Mouse (Mus musculus) stomach, embryonic 15.5 days (tissue): ENCODE results near the gene Zyx. TPM values are rescaled to one million over a fixed set of nuclear protein-coding genes. Genes with fewer than 3 reads are reported as not detected.
A peak's percentile ranks its signal among the peaks of the same experiment; 100 is the strongest.

Experiments used
- ATAC-seq: fragments of 200-750 bp; cut with Nextera tagmentation; 2 replicates; pipeline ENCODE4 v1.8.0; 2017; ENCODE audit warnings: low read depth, moderate number of reproducible peaks, moderate TSS enrichment; ENCODE audit not compliant: insufficient read depth, low FRiP score
- H3K27ac ChIP-seq: fragments of 300-500 bp; sonication (generic); 2 replicates; pipeline ENCODE4 v1.5.1; 2015; ENCODE audit warnings: mild to moderate bottlenecking, inconsistent platforms
- H3K27me3 ChIP-seq: fragments of 300-500 bp; sonication (generic); replicated peaks from 2 replicates; pipeline ENCODE4 v1.6.1; 2015; ENCODE audit warnings: inconsistent platforms
- H3K36me3 ChIP-seq: fragments of 300-500 bp; sonication (generic); 2 replicates; pipeline ENCODE4 v1.6.1; 2015; ENCODE audit warnings: inconsistent platforms
- H3K4me1 ChIP-seq: fragments of 300-500 bp; sonication (generic); 2 replicates; pipeline ENCODE4 v1.6.1; 2015; ENCODE audit warnings: inconsistent platforms
- H3K4me2 ChIP-seq: fragments of 300-500 bp; sonication (generic); 2 replicates; pipeline ENCODE4 v1.6.1; 2015; ENCODE audit warnings: mild to moderate bottlenecking, inconsistent platforms
- H3K4me3 ChIP-seq: fragments of 300-500 bp; sonication (generic); replicated peaks from 2 replicates; pipeline ENCODE4 v1.5.1; 2015; ENCODE audit warnings: inconsistent platforms
- H3K9ac ChIP-seq: fragments of 300-500 bp; sonication (generic); 2 replicates; pipeline ENCODE4 v1.6.1; 2015; ENCODE audit warnings: inconsistent platforms
- H3K9me3 ChIP-seq: fragments of 300-500 bp; sonication (generic); 2 replicates; pipeline ENCODE4 v1.6.1; 2016; ENCODE audit warnings: inconsistent platforms
- WGBS: fragments of 180-500 bp; shearing (Covaris S2); methylation state at CpG from one replicate; pipeline ENCODE4 v1.1.7; 2015; 5-methylcytosine and 5-hydroxymethylcytosine counted together
- polyA plus RNA-seq: library from polyadenylated mRNA; unstranded; fragments of >200 nt; fragmentation: Nextera tagmentation; extraction: Ambion mirVana; gene quantifications from 2 replicates; pipeline ENCODE4 v1.2.1, GENCODE M21; 2015

The Zyx gene
- polyA plus RNA-seq = 96.9 and 105 TPM in 2 replicates

DNA sequence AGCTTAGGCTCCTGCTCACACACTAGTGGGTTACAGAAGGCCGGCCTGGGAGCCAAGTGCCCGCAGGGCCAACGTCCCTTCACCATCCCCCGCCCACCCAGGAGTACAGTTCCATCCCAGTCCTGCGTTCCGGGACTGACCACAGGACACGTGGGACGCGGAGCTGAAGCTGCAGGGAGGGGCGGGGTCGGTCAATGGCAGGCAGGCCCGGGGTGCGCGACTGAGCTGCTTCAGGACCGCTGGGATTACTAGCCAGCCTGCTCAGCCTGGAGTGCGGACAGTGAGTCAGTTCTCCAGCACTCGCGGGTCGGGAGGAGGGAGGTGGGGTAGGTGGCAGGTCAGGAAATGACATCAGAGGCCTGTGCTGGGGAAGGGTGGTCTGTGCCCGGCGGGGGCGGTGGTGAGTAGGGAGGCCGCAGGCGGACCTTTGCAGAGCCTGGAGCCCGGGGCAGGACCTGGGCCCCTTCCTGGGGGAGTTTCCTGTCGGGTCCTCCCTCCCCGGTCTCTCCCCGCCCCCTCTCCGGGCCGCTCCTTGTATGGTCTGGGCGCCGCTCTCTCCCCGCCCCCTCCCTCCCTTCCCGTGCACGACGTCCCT is at the start of gene Zyx:
Gene Zyx, plus strand, starts transcription at position 205 of the 595 bp plus-strand sequence.
- Histone ChIP-seq H3K9me3 (no peaks in the 10 kb centered on the region), H3K4me3 (peak within 1 kb of the TSS; percentile 84), H3K36me3 (no peaks in the 10 kb centered on the region; the same call in 1 of the 2 replicates), H3K9ac (peak within 1 kb of the TSS; percentile 83), H3K27me3 (no peaks in the 10 kb centered on the region), H3K27ac (peak within 1 kb of the TSS; percentile 97), H3K4me1 (peaks cover 38% of the 10 kb centered on the region), H3K4me2 (peak within 1 kb of the TSS; percentile 75)
- under 1% methylated on average over 25 of the region's 36 CpGs for WGBS
- peak; percentile 93 for ATAC-seq

DNA sequence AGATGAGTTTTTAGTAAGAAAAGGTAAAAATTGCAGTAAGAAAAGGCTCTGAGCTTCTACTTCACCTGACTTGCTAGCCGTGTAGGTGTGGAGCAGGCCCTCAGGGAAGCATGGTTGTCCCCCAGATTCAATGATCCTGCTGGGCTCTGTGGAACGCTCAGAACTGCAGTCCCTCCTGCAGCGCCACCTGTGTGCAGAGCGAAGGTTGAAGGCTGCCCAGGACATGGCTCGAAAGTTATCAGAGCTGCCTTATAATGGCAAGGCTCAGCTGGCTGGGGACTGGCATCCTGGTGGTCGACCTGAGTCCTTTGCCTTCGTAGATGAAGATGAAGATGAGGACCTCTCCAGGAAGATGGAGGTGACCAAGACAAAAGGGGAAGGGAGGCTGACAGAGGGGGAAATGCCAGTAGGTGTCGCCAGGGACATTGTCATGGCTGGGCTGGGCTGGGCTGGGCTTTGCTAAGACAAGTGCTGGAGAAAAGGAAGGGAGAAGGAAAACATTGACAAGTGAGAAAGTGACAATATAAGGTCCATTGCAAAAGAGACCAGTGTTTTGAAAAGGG is 39.5 kb upstream of the Zyx start:
- WGBS = 43% methylated on average over 8 of the region's 8 CpGs
- Histone ChIP-seq H3K9me3 (no peaks in the 10 kb centered on the region), H3K27me3 (no peaks in the 10 kb centered on the region), H3K4me2 (no peak overlapping the region), H3K36me3 (no peaks in the 10 kb centered on the region), H3K4me1 (no peaks in the 10 kb centered on the region), H3K27ac (no peak overlapping the region), H3K9ac (no peak overlapping the region), H3K4me3 (no peak overlapping the region)
- no peak for ATAC-seq

DNA sequence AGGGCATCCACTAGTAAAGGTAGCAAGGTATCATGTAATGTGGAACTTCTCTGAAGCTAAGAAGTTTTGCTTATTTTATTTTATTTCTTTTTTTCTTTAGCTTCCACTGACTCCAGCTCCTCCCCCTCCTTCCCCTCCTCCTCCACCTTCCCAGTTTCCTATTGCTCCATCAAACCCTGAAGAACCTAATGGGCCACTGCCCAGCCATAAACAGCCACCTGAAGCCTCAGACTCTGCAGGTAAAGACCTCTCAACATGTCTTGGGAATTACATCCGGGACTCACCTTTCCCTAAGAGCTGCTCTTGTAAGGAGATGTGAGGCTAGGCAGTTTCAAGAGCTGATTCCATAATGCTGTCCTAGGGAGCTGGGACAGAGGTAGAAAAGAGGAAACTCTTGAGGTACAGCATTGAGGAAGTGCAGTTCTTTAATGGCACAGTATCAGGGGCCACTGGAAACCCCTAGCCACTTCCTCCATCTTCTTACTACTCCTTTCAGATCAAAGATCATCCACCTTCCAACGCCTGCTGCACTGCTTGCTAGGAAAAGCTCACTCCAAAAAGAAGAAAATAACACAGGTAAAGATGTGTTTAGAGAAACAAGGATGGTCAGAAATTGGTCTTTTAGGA is 38.9 kb upstream of the Zyx start:
- no peak for ATAC-seq
- H3K9ac ChIP-seq = no peak overlapping the region
- H3K9me3 ChIP-seq = no peaks in the 10 kb centered on the region
- no peaks in the 10 kb centered on the region for H3K27me3 ChIP-seq
- H3K4me1 ChIP-seq = no peaks in the 10 kb centered on the region
- no peak overlapping the region for H3K4me2 ChIP-seq
- no peaks in the 10 kb centered on the region for H3K36me3 ChIP-seq
- no peak overlapping the region for H3K4me3 ChIP-seq
- H3K27ac ChIP-seq = no peak overlapping the region
- WGBS = 77% methylated on average over 2 of the region's 2 CpGs

DNA sequence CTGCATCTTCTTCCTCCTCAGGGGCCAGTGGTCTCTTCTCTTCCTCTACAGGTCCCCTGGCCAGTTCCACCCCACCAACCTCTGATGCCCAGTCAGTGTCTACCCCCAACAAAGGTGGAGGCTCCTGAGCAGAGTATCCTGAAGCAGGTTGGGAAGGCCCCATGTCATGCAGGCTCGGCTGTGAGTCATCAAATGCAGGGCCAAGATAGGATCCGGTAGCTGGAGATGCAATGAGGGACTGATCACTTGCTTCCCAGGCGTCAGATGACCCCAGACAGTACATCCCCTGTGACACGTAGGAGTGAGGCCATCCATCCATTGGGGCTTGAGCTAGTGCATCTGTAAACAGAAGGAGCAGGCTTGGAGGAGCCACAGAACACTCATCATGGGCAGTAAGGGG is 31.1 kb upstream of the Zyx start:
- Histone ChIP-seq H3K9me3 (no peaks in the 10 kb centered on the region), H3K4me3 (no peak overlapping the region), H3K36me3 (no peaks in the 10 kb centered on the region), H3K4me1 (peaks cover under 1% of the 10 kb centered on the region), H3K27me3 (peaks cover 11% of the 10 kb centered on the region), H3K27ac (no peak overlapping the region), H3K9ac (no peak overlapping the region), H3K4me2 (no peak overlapping the region)
- WGBS = 75% methylated on average over 4 of the region's 4 CpGs
- ATAC-seq = no peak

DNA sequence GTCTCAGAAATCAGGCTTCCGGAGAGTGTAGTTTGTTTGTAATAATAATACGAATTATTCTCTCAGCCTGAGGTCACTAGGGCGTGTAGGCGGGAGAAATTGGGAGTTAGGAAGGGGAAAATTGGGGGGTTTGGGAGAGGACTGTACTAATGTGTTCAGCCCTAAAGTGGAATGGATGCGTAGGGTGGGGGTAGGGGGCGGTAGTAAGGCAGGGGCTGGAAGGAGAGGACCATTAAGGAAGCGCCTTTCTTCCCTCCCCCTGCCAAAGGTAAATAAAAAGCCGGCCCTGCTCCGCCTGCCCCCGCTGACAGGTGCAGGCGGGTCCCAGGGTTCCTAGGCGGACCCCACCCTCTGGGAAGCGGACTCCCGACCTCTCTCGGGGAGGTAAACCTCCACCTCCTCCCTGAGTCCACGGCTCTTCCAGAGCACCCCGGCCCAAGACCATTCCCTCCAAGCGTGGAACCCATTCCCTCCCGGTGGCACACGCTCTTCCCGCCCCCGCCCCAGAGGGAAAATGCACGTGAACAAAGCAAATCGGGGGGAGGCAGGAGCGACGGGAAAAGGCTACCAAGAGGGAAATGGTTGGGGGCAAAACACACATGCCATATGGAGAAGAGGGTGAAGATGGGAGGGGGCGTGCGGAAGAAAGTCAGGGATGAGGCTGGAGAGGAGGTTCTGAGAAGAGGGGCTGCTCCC is 25.9 kb upstream of the Zyx start:
- Histone ChIP-seq H3K9ac (no peak overlapping the region), H3K36me3 (no peaks in the 10 kb centered on the region), H3K4me1 (peaks cover 16% of the 10 kb centered on the region), H3K4me2 (peak overlapping the region; percentile 97), H3K27me3 (peaks cover 27% of the 10 kb centered on the region), H3K4me3 (peak overlapping the region; percentile 61), H3K9me3 (no peaks in the 10 kb centered on the region), H3K27ac (no peak overlapping the region)
- 0 out of 2 replicates have a peak, but pooled peaks have one; percentile 32 for ATAC-seq
- 3% methylated on average over 28 of the region's 28 CpGs for WGBS

DNA sequence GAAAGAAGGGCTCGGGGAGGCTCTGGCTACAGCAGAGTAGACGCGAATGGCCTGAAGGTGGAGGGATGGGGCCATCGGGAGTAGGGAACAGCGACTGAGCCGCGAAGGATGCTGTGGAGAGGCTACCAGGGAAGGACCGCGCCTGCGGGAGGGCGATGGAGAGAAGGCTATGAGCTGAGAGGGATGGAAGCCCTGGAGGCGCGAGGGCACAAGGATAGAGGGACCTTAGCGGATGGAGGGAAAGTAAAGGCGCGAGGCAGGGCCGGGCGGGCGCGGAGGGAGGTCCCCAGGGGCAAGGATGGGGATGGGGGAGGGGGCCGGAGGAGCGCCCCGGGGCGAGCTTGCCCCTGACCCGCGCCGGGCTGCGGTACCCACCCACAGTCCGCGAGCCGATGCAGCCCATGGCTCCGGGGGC is 25.4 kb upstream of the Zyx start:
- peak; percentile 38; the same call in 1 of the 2 replicates for ATAC-seq
- no peak overlapping the region for H3K9ac ChIP-seq

DNA sequence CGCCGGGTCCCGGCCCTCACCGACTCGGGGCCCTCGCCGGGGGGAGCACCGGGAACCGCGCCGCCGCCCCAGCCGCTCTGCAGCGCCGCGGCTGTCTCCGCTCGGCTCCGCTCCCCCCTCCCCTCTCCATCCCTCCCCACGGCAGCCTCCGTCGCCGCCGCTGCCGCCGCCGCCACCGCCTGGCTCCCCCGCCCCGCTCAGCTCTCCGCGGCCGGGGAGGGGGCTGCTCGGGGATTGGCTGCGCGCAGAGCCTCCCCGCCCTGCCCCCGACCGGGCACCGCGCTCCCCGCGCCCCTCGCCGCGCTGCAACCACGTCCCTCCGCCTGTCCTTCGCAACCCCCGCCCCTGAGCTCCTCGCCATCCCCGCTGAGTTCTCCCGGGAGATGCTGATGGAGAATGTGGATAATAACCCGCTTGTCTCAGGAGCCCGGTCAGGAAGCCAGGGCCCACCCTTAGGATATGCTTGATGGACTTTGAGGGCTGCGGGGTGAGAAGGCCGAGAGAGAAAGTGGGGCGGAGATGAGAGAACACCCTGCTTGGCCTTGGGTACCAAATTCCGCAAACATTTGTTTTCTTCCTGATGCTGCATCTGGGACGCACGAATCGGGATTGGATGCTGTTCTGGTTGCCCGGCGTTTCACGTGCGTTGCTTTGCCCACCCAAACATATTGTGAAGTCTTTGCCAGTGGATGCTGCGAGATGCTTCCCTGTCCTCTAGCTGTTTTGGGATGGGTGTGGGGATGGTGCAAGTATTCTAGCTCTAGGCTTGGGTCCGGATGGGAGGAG is 24.8 kb upstream of the Zyx start, which contains the start of gene Fam131b:
Gene Fam131b, minus strand, starts transcription at position 162 of the 786 bp plus-strand sequence.
- peaks cover 27% of the 10 kb centered on the region for H3K27me3 ChIP-seq

More for the DNA sequence above, 25.4 kb upstream of the Zyx start:
- Histone ChIP-seq H3K4me1 (peaks cover 16% of the 10 kb centered on the region), H3K4me2 (peak overlapping the region; percentile 97), H3K36me3 (no peaks in the 10 kb centered on the region), H3K27ac (no peak overlapping the region), H3K9me3 (no peaks in the 10 kb centered on the region), H3K4me3 (peak overlapping the region; percentile 61), H3K27me3 (peaks cover 27% of the 10 kb centered on the region)
- under 1% methylated on average over 20 of the region's 32 CpGs for WGBS

DNA sequence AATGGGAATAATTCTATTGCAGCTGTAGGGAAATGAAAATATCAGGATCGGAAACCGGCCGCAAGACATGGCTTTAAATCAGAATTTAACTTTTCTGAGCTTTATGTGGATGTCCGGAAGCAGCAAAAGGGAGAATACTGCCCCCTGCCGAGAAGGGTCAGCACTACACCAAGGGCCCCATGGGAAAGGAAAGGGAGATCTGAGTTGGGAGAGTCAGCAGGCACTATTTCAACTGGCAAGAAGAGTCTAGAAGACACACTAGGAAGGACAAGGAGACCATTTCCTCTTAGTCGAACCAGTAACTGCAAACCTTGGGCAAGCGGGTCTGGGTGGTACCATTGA is 24.2 kb upstream of the Zyx start:
- no peak for ATAC-seq
- Histone ChIP-seq H3K27me3 (peaks cover 27% of the 10 kb centered on the region), H3K36me3 (no peaks in the 10 kb centered on the region), H3K9ac (no peak overlapping the region), H3K4me1 (peaks cover 16% of the 10 kb centered on the region), H3K9me3 (no peaks in the 10 kb centered on the region), H3K27ac (no peak overlapping the region), H3K4me3 (peak overlapping the region; percentile 61), H3K4me2 (peak overlapping the region; percentile 97)
- 4% methylated on average over 7 of the region's 7 CpGs for WGBS

More for the DNA sequence above, 24.8 kb upstream of the Zyx start, which contains the start of gene Fam131b:
- H3K4me1 ChIP-seq = peaks cover 16% of the 10 kb centered on the region
- peak within 1 kb of the TSS; percentile 97 for H3K4me2 ChIP-seq
- no peak within 1 kb of the TSS for H3K27ac ChIP-seq
- under 1% methylated on average over 38 of the region's 68 CpGs for WGBS
- H3K4me3 ChIP-seq = peak within 1 kb of the TSS; percentile 61
- no peaks in the 10 kb centered on the region for H3K36me3 ChIP-seq
- H3K9me3 ChIP-seq = no peaks in the 10 kb centered on the region
- H3K9ac ChIP-seq = peak within 1 kb of the TSS; percentile 22
- peak; percentile 76; the same call in 1 of the 2 replicates for ATAC-seq

DNA sequence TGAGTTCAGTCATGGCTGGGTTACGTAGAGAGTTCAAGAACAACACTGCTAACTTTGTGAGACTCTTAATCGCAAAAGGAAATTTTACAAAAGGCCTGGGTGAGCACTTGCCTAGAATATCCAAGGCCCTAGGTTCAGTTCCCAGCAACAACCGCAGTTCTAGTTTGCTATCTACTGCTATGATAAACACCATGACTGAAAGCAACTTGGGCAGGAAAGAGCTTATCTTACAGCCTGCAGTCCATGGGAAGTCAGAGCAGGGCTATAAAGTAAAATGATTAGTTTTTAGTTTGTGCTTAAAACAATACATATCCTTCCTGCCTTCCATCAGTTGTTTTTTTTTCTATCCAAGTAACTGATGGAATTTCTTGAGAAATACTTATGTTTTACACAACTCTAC is 22.9 kb upstream of the Zyx start:
- H3K36me3 ChIP-seq = no peaks in the 10 kb centered on the region
- no peak overlapping the region for H3K4me2 ChIP-seq
- no peak for ATAC-seq
- H3K4me1 ChIP-seq = peaks cover 16% of the 10 kb centered on the region
- no peak overlapping the region for H3K9ac ChIP-seq
- no peak overlapping the region for H3K27ac ChIP-seq
- H3K27me3 ChIP-seq = peaks cover 22% of the 10 kb centered on the region
- 85% methylated on average over 3 of the region's 3 CpGs for WGBS
- H3K9me3 ChIP-seq = no peaks in the 10 kb centered on the region
- H3K4me3 ChIP-seq = no peak overlapping the region

DNA sequence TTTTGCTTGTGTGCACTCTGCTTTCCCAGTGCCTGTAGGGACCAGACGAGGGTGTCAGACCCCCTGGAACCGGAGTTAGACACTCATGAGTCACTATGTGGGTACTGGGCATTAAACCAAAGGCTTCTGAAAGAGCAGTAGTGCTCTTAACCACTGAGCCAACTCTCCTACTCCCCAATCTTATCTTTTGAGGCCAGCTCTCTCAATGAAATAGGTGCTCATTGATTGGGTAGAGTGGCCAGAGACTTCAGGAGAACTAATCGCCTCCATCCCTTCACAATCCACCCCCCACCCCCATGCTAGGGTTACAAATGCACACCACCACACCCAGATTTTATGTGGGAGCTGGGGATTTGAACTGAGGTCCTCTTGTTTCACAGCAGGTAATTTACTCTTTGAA is 20.7 kb upstream of the Zyx start:
- Histone ChIP-seq H3K4me3 (no peak overlapping the region), H3K9me3 (no peaks in the 10 kb centered on the region), H3K4me1 (peaks cover 11% of the 10 kb centered on the region), H3K27ac (no peak overlapping the region), H3K36me3 (no peaks in the 10 kb centered on the region), H3K27me3 (peaks cover 12% of the 10 kb centered on the region), H3K9ac (no peak overlapping the region), H3K4me2 (no peak overlapping the region)
- WGBS = 76% methylated on average over 3 of the region's 3 CpGs
- ATAC-seq = no peak

DNA sequence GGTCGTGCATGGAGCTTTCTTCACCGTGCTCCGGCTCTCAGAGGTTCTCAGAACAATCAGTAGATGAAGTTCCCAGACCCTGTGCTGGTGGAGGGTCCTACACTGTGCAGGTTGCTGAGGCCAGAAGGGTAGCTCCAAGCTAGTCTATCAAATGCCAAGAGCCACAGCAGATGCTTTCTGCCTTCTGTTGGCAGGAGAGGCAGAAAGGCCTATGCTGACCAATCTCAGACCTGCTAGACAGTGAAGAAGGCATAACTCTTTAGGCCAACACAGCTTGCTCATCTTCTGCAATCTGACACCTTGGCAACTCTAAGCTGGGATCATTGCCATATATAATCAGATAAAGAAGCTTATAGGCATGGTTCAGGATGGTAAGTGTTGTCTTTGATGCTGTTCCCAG is 19.2 kb upstream of the Zyx start:
- ATAC-seq = no peak
- Histone ChIP-seq H3K27ac (no peak overlapping the region), H3K36me3 (no peaks in the 10 kb centered on the region), H3K4me2 (no peak overlapping the region), H3K9ac (no peak overlapping the region), H3K4me3 (no peak overlapping the region), H3K27me3 (no peaks in the 10 kb centered on the region), H3K4me1 (no peaks in the 10 kb centered on the region), H3K9me3 (no peaks in the 10 kb centered on the region)
- 61% methylated on average over 3 of the region's 3 CpGs for WGBS
